Mouse (Mus musculus) kidney, adult 2 months (tissue): ENCODE data around the gene Rnf185.

ENCODE experiments used
- CTCF ChIP-seq: fragments of 200-500 bp; conservative IDR thresholded peaks from 2 replicates; pipeline ENCODE4 v1.5.1; 2011; ENCODE audit warnings: low read depth, mild to moderate bottlenecking, control low read depth, low read length, moderate library complexity, mixed read lengths; ENCODE audit not compliant: insufficient read depth, insufficient read length
- POLR2A ChIP-seq: fragments of 200-500 bp; IDR thresholded peaks from one replicate; pipeline ENCODE4 v1.6.1; 2011; ENCODE audit warnings: low read depth, low read length, control low read depth

DNA sequence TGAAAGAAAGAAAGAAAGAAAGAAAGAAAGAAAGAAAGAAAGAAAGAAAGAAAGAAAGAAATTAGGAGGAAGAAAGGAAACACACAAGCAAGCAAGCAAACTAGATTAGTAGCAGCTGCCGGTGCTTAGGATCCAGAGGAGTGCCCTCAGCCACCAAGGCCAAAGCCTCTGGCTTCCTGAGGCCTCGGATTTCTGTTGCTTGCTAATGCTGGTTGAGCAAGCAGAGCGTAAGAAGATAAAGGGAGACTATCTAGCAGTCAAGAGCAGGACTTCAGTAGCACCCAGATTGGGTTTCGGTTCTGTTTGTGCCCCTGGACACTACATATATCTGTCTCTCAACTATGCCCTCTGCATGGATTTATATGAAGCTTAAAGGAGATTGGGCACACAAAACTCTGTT is 29.9 kb downstream of the Rnf185 start:
- no peak for TF ChIP-seq CTCF
- no peak for TF ChIP-seq POLR2A
